In genomic region chr3:146150560-146150959, GRCm38 (mm10) we compare ENCODE assay signal across 8 mouse cellular contexts. TPM values are rescaled to one million over a fixed set of nuclear protein-coding genes. Genes with fewer than 3 reads are reported as not detected.
DNase-seq lines count a peak whose midpoint lies in the region; ATAC-seq and TF ChIP-seq lines count a peak whose summit lies in the region.

No protein-coding gene starts in this region.

- WGBS in hindbrain, postnatal 0 days, result 27% methylated on average over 11 of the region's 11 CpGs
- 19% methylated on average over 11 of the region's 11 CpGs for WGBS in liver, embryonic 13.5 days (ENCODE audit: insufficient replicate concordance)

- H3K27me3 ChIP-seq in hindbrain, postnatal 0 days (ENCODE audit: insufficient read depth, low read length), result no peaks in the 10 kb centered on the region
- H3K27me3 ChIP-seq in liver, embryonic 13.5 days, result peaks cover 21% of the 10 kb centered on the region

- no peak for ATAC-seq in hindbrain, postnatal 0 days
- ATAC-seq in liver, embryonic 13.5 days (ENCODE audit: low read depth), result no peak

- H3K36me3 ChIP-seq in hindbrain, postnatal 0 days (ENCODE audit: insufficient read depth, low read length), result no peaks in the 10 kb centered on the region
- H3K36me3 ChIP-seq in liver, embryonic 13.5 days, result no peaks in the 10 kb centered on the region

- TF ChIP-seq CTCF in hindbrain, postnatal 0 days (IDR thresholded peaks at IDR 0.05; ENCODE audit: low read depth), result no peak

- peak overlapping the region; percentile 38 for H3K4me3 ChIP-seq in hindbrain, postnatal 0 days (ENCODE audit: low read length)
- peak overlapping the region; percentile 51 for H3K4me3 ChIP-seq in liver, embryonic 13.5 days (replicated peaks)

- intact Hi-C loops in left cerebral cortex, postnatal 25 days (cut with DNase I), result no loop called here
- intact Hi-C loops in left cerebral cortex, postnatal 36 days (cut with DNase I), result no loop called here

- peak overlapping the region; percentile 79 for H3K4me2 ChIP-seq in hindbrain, postnatal 0 days (ENCODE audit: low read depth, low read length)
- H3K4me2 ChIP-seq in liver, embryonic 13.5 days, result peak overlapping the region; percentile 69

- H3K9me3 ChIP-seq in hindbrain, postnatal 0 days (ENCODE audit: low read length), result no peaks in the 10 kb centered on the region
- no peaks in the 10 kb centered on the region for H3K9me3 ChIP-seq in liver, embryonic 13.5 days (replicated peaks)

- H3K27ac ChIP-seq in hindbrain, postnatal 0 days, result no peak overlapping the region
- peak overlapping the region; percentile 34; the same call in 1 of the 2 replicates for H3K27ac ChIP-seq in liver, embryonic 13.5 days

- H3K4me1 ChIP-seq in hindbrain, postnatal 0 days (ENCODE audit: insufficient read depth, low read length), result peaks cover 5% of the 10 kb centered on the region; the same call in 1 of the 2 replicates
- peaks cover 22% of the 10 kb centered on the region for H3K4me1 ChIP-seq in liver, embryonic 13.5 days (replicated peaks)

- peak; percentile 63 for DNase-seq in CD4-positive helper T cell, adult 2 months (ENCODE audit: low read depth, low spot score)
- DNase-seq in embryo, embryonic 9.5 days (ENCODE audit: extremely low spot score), result peak; percentile 20
- no peak for DNase-seq in hindbrain, postnatal 0 days (ENCODE audit: low spot score)
- DNase-seq in liver, embryonic 13.5 days, result no peak
- DNase-seq in neural tube, embryonic 10.5 days (ENCODE audit: extremely low spot score, low spot score), result peak; percentile 31
- no peak for DNase-seq in left cerebral cortex, postnatal 25 days (ENCODE audit: low spot score in 2 of 2)
- DNase-seq in right cerebral cortex, adult 2 months (ENCODE audit: low spot score in 2 of 2), result no peak
- DNase-seq in left cerebral cortex, postnatal 36 days (ENCODE audit: low spot score in 2 of 2), result no peak

- H3K9ac ChIP-seq in hindbrain, postnatal 0 days (replicated peaks; ENCODE audit: low read length), result no peak overlapping the region
- peak overlapping the region; percentile 54; the same call in 1 of the 2 replicates for H3K9ac ChIP-seq in liver, embryonic 13.5 days

RNA-seq across cellular contexts. Expression of gene Mcoln2, which starts 0.9 kb away (rescaled TPM):
- not detected in 2 replicates for total RNA-seq in hindbrain, postnatal 0 days (2014; rRNA removed)
- 0.23 and 0.33 TPM in 2 replicates for polyA plus RNA-seq in hindbrain, postnatal 0 days (2015; fragmentation: Nextera tagmentation; extraction: Ambion mirVana)
- 6.7 and 7.5 TPM in 2 replicates for polyA plus RNA-seq in liver, embryonic 13.5 days (2015; fragmentation: Nextera tagmentation; extraction: Ambion mirVana)
- not detected for total RNA-seq in left cerebral cortex, postnatal 25 days (2021)
- total RNA-seq in left cerebral cortex, postnatal 36 days (2021), result not detected

RNA-seq across cellular contexts. Expression of gene Mcoln3, which starts 33.3 kb away (rescaled TPM):
- total RNA-seq in hindbrain, postnatal 0 days (2014; rRNA removed), result 0.25 TPM in 1 of 2 replicates, not detected in the other
- polyA plus RNA-seq in hindbrain, postnatal 0 days (2015; fragmentation: Nextera tagmentation; extraction: Ambion mirVana), result 0.10 and 0.48 TPM in 2 replicates
- polyA plus RNA-seq in liver, embryonic 13.5 days (2015; fragmentation: Nextera tagmentation; extraction: Ambion mirVana), result 0.13 and 0.19 TPM in 2 replicates
- total RNA-seq in left cerebral cortex, postnatal 25 days (2021), result not detected
- total RNA-seq in left cerebral cortex, postnatal 36 days (2021), result not detected

RNA-seq across cellular contexts. Expression of gene Wdr63, which starts 42.6 kb away (rescaled TPM):
- total RNA-seq in hindbrain, postnatal 0 days (2014; rRNA removed), result 1.1 and 1.5 TPM in 2 replicates
- polyA plus RNA-seq in hindbrain, postnatal 0 days (2015; fragmentation: Nextera tagmentation; extraction: Ambion mirVana), result 0.71 and 1.5 TPM in 2 replicates
- 0.15 and 0.35 TPM in 2 replicates for polyA plus RNA-seq in liver, embryonic 13.5 days (2015; fragmentation: Nextera tagmentation; extraction: Ambion mirVana)
- under 1 TPM; 0.39 to 0.50 TPM for total RNA-seq in left cerebral cortex, postnatal 25 days (2021)
- total RNA-seq in left cerebral cortex, postnatal 36 days (2021), result under 1 TPM in 1 of 2 experiments, not detected in 1; 0.64 TPM

Comparison
In these comparisons a context has a peak if more than half of its experiments do, and no peak if none do; other contexts are left out.
1. DNase-seq: peak in CD4-positive helper T cell, adult 2 months (single experiment), embryo, embryonic 9.5 days (single experiment) and neural tube, embryonic 10.5 days (single experiment); none in hindbrain, postnatal 0 days (single experiment), liver, embryonic 13.5 days (single experiment), left cerebral cortex, postnatal 25 days (0 of 2), right cerebral cortex, adult 2 months (0 of 2) and left cerebral cortex, postnatal 36 days (0 of 2).